Mouse (Mus musculus) monocyte, adult 59 days (primary cell): ENCODE data around the gene Prss30. TPM values are rescaled to one million over a fixed set of nuclear protein-coding genes. Genes with fewer than 3 reads are reported as not detected.

ENCODE experiments used
- total RNA-seq, 2 experiments: library from RNA; stranded (reverse); gene quantifications; one replicate each; pipeline ENCODE4 v1.2.4; 2023

Gene Prss30
- total RNA-seq, result 1 to 10 TPM; 3.1 to 3.4 TPM

DNA sequence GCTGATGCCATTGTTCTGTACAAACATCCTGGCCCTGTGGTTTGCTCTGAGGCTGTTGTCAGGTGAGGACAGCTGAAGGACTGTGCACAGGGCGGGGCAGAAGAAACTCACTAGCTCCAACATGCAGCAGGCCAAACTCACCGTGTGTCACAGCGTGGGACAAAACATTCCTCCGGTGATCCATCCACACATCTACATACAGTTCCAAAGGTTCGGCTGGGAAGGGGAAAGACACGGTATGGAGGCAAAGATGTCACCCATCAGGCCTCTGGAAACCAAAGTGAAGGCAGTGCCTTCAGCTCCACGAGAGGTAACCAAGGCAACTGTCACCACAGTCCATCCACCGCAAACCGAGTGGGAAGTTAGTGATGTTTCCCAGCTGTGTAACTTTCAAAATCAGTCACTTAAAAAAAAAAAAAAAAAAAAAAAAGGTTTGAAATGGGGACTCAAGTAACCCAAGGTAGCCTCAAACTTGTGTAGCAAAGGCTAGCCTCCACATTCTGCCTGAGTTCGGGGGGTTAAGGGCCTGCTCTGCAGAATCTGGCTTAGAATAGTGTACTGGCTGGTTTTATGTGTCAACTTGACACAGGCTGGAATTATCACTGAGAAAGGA is at the start of gene Prss30:
Gene Prss30, minus strand, starts transcription at position 270 of the 613 bp plus-strand sequence.

DNA sequence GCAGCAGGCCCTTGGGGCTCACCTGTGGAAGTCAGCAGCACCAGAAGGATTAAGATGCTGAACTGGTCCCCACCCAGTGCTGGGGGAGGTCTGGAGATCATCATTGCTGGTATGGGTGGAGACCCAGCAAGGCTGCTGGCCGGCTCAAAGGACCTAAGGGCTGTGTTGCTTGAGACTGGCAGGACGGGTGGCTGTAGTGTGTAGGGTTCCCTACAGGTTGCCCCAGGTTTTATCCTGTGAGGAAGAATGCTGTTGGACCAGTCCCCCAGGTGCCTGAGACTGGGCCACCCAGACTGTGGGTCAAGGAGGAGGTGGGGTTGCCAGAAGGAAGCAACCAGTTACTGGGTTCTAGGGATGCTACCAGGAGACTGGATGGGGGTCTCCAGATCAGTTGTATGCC is 17.5 kb upstream of the Prss30 start, which contains the start of gene Prss22:
Gene Prss22, minus strand, starts transcription at position 200 of the 400 bp plus-strand sequence.

DNA sequence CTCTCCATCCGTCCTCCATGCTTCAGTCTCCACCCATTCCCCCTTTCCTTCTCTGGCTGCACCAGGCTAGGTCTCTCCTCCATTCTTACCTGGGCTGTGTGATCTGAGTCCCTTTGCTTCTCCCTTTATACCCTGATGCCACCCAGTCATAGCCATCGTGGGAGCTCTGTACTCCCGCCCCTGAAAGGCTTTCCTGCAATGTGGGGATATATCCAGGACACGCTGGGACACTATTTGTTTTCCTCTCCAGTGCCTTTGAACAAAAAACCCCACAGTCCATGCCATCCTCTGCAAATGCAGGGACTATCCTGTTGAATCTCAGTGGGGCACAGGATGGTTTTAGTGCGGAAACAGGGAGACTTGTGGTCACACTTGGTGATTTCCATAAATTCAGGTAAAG is 25.2 kb downstream of the Prss30 start, which contains the start of gene Sbpl:
Gene Sbpl, minus strand, starts transcription at position 101 of the 400 bp plus-strand sequence.

DNA sequence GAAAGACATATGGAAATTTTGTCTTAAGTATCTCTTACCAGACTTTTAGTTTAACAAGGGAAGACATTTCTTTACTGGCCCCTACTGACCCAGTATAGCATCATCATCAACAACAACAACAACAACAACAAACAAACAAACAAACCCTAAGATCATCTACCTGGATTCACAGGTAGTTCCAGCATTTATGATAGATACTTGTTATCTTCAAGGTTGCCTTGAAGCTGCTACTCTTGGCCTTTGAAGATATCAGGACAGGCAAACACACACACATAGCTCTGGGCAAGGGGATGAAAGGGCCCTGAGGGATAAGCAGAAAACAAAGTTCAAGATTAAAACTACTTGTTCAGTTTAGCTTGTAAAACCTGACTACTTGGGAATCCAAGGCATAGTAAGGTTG is 39.0 kb downstream of the Prss30 start, which contains the start of gene Sbp:
Gene Sbp, plus strand, starts transcription at position 301 of the 400 bp plus-strand sequence.

Other genes starting within 250 kb of the Prss30 start
- gene Paqr4, start 239.7 kb downstream of the Prss30 start, total RNA-seq, result 1 to 10 TPM; 2.3 to 3.2 TPM
- not detected for gene Kremen2, start 234.7 kb downstream of the Prss30 start, total RNA-seq
- gene Flywch1, start 209.0 kb downstream of the Prss30 start, total RNA-seq, result 10 to 100 TPM; 12.9 to 14.0 TPM
- gene Flywch2, start 194.5 kb downstream of the Prss30 start, total RNA-seq, result not detected
- gene Srrm2, start 190.0 kb downstream of the Prss30 start, total RNA-seq, result 100 to 1,000 TPM; 847 to 887 TPM
- gene Elob, start 151.4 kb downstream of the Prss30 start, total RNA-seq, result 100 to 1,000 TPM; 156 to 174 TPM
- gene Prss33, start 144.5 kb downstream of the Prss30 start, total RNA-seq, result not detected
- not detected for gene Prss32, start 136.7 kb downstream of the Prss30 start, total RNA-seq
- gene Prss41, start 136.4 kb downstream of the Prss30 start, total RNA-seq, result not detected
- not detected for gene Prss21, start 112.5 kb downstream of the Prss30 start, total RNA-seq
- gene Dcpp1, start 99.7 kb downstream of the Prss30 start, total RNA-seq, result not detected
- gene Dcpp2, start 99.7 kb downstream of the Prss30 start, total RNA-seq, result not detected
- gene Dcpp3, start 63.1 kb downstream of the Prss30 start, total RNA-seq, result not detected
- gene Sbp, start 38.9 kb downstream of the Prss30 start, total RNA-seq, result not detected
- not detected for gene Sbpl, start 25.3 kb downstream of the Prss30 start, total RNA-seq
- gene Prss22, start 17.5 kb upstream of the Prss30 start, total RNA-seq, result not detected
- gene Prss27, start 57.6 kb upstream of the Prss30 start, total RNA-seq, result not detected
- gene Kctd5, start 92.9 kb upstream of the Prss30 start, total RNA-seq, result 10 to 100 TPM; 16.8 to 19.2 TPM
- 10 to 100 TPM; 44.5 to 51.8 TPM for gene Pdpk1, start 170.4 kb upstream of the Prss30 start, total RNA-seq
- gene Amdhd2, start 183.2 kb upstream of the Prss30 start, total RNA-seq, result 10 to 100 TPM; 62.8 to 72.6 TPM
- gene Atp6v0c, start 189.1 kb upstream of the Prss30 start, total RNA-seq, result 100 to 1,000 TPM; 462 to 465 TPM
- 1 to 10 TPM; 5.5 to 6.0 TPM for gene Tbc1d24, start 225.0 kb upstream of the Prss30 start, total RNA-seq
- gene Ntn3, start 229.0 kb upstream of the Prss30 start, total RNA-seq, result under 1 TPM; 0.43 to 0.50 TPM
- 1 to 10 TPM; 4.1 to 6.2 TPM for gene Tedc2, start 240.3 kb upstream of the Prss30 start, total RNA-seq